Mouse (Mus musculus) CH12.LX (cell line): ENCODE data around the gene Aff1.

Experiments
- CTCF ChIP-seq, 2 experiments: IDR thresholded peaks in 1 of 2; conservative IDR thresholded peaks in 1 of 2; 2 replicates each; pipeline ENCODE4 v1.5.1; 2011 to 2012; ENCODE audit warnings: low read depth in 2 of 2, low read length in 2 of 2, improper control_type of control experiment in 1 of 2, inconsistent platforms in 1 of 2, mild to moderate bottlenecking in 1 of 2, moderate library complexity in 1 of 2
- EP300 ChIP-seq: IDR thresholded peaks from 2 replicates; pipeline ENCODE4 v1.6.1; 2011; ENCODE audit warnings: low read length, improper control_type of control experiment
- MAFK ChIP-seq: IDR thresholded peaks from 2 replicates; pipeline ENCODE4 v1.6.1; 2011; ENCODE audit warnings: low read length, improper control_type of control experiment; ENCODE audit not compliant: insufficient replicate concordance
- POLR2A ChIP-seq: IDR thresholded peaks from 2 replicates; pipeline ENCODE4 v1.6.1; 2011; ENCODE audit warnings: low read depth, mild to moderate bottlenecking, improper control_type of control experiment, low read length

GRCm38 (mm10) chr5:103724384-103724783 is 32.2 kb downstream of the Aff1 start:
- TF ChIP-seq POLR2A (no peak), CTCF (conservative IDR thresholded peaks at IDR 0.05 in 1 of 2, IDR thresholded peaks at IDR 0.05 in 1 of 2; ENCODE audit: low read depth in 2 of 2, low read length in 2 of 2) (no peak), MAFK (no peak), EP300 (no peak)
